Mouse (Mus musculus) lung, adult 2 months (tissue): Measurements from ENCODE around the gene Gm45799. TPM values are rescaled to one million over a fixed set of nuclear protein-coding genes. Genes with fewer than 3 reads are reported as not detected.

ENCODE experiments used
- DNase-seq: peaks from one replicate; pipeline ENCODE4 v3.0.0; 2022
- H3K4me1 ChIP-seq: fragments of 200-500 bp; 2 replicates; pipeline ENCODE4 v1.6.1; 2011; ENCODE audit warnings: low read length; ENCODE audit not compliant: control insufficient read depth, insufficient read depth
- H3K4me3 ChIP-seq: fragments of 200-500 bp; replicated peaks from 2 replicates; pipeline ENCODE3; 2011; ENCODE audit warnings: low read depth, mild to moderate bottlenecking, control low read depth, low read length; ENCODE audit errors: extremely low read depth
- CTCF ChIP-seq: fragments of 200-500 bp; IDR thresholded peaks from 2 replicates; pipeline ENCODE4 v1.5.1; 2011; ENCODE audit warnings: mild to moderate bottlenecking, low read length, control low read depth; ENCODE audit not compliant: insufficient read depth
- POLR2A ChIP-seq: fragments of 200-500 bp; IDR thresholded peaks from 2 replicates; pipeline ENCODE4 v1.6.1; 2011; ENCODE audit warnings: low read depth, mild to moderate bottlenecking, control low read depth, low read length, borderline replicate concordance; ENCODE audit errors: extremely low read depth
- WGBS: fragments of 180-500 bp; shearing (Covaris S2); methylation state at CpG from one replicate; pipeline ENCODE4 v1.1.7; 2018; 5-methylcytosine and 5-hydroxymethylcytosine counted together
- polyA plus RNA-seq: library from polyadenylated mRNA; depleted of rRNA; stranded (reverse); fragments of >200 nt; gene quantifications from 2 replicates; pipeline ENCODE4 v1.2.3, GENCODE M21; 2012

Gm45799 gene
- polyA plus RNA-seq, 1 experiment = 243 TPM

DNA sequence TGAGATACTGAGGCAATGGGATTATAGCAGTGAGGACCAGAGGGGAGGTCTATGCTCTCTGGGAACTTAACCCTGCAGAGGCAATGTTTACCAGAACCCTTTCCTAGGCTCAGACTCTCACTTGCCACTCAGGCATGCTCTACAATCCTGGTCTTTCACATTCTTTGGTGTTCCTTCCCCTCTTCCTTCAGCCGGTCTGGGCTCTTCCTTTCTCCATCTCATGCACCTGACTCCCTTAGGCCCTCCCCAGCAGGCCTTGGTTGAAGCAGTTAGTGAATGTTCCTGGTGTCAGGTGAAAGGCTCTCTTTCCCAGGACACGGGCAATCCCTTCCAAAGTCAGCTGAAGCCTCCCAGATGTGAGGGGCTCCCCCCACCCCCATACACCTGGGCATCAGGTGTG is 596 bp upstream of the Gm45799 start, which contains the start of gene Timm10b:
Gene Timm10b (plus strand): TSS at position 301 of the 400 bp plus-strand sequence.
- TF ChIP-seq CTCF = no peak
- TF ChIP-seq POLR2A = no peak
- H3K4me1 ChIP-seq = peaks cover 7% of the 10 kb centered on the region
- peak within 1 kb of the TSS; percentile 95 for H3K4me3 ChIP-seq
- 0% methylated on average over 2 of the region's 2 CpGs for WGBS
- DNase-seq = no peak

DNA sequence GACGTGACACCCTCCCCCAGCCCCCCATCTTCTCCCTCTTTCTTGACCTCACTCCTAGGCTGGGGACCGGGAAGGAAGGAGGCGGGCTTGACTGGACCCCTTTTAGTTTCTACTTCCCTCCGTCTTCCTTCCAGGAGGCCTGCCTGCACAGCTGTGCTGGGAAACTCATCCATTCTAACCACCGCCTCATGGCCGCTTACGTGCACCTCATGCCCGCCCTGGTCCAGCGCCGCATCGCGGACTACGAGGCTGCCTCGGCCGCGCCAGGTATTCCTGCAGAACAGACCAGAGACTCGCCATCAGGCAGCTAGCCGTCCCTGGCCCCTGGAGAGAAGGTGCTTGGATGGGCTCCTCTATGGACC is 523 bp downstream of the Gm45799 start:
- DNase-seq = peak; percentile 35
- TF ChIP-seq POLR2A (no peak), CTCF (no peak)
- WGBS = under 1% methylated on average over 18 of the region's 18 CpGs
- Histone ChIP-seq H3K4me1 (peaks cover 7% of the 10 kb centered on the region), H3K4me3 (peak overlapping the region; percentile 91)

DNA sequence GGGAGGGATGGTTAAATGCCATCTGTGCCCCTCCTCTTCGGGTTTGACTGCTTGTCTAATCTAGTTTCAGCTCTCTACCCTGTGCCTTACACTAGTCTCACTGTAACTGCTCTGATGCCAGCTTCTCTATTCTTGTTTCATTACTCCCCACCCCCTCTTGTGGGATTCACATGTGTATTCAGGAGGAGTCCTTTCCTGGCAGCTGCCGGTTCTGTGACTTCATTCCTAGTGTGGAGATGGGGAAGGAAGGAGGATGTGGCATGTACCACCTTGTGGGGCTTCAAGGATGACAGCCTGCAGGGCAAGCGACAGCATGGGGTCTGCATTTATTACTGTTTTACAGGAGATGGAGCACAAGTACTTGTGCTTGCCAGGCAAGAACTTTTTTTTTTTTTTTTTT is 1.6 kb downstream of the Gm45799 start:
- DNase-seq = no peak
- H3K4me1 ChIP-seq = peaks cover 7% of the 10 kb centered on the region
- TF ChIP-seq CTCF (no peak), POLR2A (no peak)
- WGBS = 35% methylated on average over 3 of the region's 3 CpGs
- H3K4me3 ChIP-seq = no peak overlapping the region

DNA sequence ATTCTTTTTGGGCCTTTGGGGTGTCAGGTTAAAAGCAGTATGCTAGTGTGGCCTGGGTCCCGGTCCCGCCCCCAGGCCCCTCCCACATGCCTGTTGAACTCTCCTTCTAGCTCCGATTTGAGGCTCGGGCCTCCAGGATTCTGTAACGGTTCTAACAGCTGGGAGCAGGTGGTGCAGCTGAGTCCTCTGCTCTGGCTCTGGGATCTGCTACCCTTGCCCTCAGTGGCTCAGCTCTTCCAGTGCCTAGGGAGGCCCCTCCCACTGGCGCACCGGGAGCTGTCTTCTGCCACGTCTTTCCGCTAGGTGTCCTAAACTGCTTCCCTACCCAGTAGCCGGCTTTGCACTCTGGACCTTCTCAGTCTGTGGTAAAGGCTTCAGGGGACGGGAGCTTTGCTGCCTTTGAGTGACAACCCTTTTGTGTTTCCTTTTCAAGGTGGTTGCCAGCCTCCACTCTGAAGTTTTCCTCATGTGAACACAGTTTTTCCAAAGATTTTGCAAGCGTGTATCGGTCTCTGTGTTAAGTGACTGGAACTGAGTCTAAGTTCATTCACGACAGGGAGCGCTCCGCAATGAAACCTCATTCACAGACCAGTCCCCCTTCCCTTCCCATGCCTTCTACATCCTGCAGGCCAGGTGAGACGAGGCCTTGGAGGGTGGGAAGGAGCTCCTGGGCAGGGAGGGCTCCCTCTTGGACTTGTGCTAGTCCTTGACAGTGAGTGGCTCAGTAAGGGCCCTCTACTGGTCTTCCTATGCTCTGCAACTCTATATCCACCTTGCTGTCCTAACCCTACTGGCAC is 10.5 kb downstream of the Gm45799 start, which contains the start of gene Dnhd1:
Gene Dnhd1 (plus strand): TSS at position 189 of the 797 bp plus-strand sequence.
- H3K4me3 ChIP-seq = peak within 1 kb of the TSS; percentile 57
- peak; percentile 77 for DNase-seq
- H3K4me1 ChIP-seq = no peaks in the 10 kb centered on the region; the same call in 1 of the 2 replicates
- WGBS = under 1% methylated on average over 17 of the region's 17 CpGs
- no peak; the same call in 1 of the 2 replicates for TF ChIP-seq POLR2A
- TF ChIP-seq CTCF = peak; percentile 67

DNA sequence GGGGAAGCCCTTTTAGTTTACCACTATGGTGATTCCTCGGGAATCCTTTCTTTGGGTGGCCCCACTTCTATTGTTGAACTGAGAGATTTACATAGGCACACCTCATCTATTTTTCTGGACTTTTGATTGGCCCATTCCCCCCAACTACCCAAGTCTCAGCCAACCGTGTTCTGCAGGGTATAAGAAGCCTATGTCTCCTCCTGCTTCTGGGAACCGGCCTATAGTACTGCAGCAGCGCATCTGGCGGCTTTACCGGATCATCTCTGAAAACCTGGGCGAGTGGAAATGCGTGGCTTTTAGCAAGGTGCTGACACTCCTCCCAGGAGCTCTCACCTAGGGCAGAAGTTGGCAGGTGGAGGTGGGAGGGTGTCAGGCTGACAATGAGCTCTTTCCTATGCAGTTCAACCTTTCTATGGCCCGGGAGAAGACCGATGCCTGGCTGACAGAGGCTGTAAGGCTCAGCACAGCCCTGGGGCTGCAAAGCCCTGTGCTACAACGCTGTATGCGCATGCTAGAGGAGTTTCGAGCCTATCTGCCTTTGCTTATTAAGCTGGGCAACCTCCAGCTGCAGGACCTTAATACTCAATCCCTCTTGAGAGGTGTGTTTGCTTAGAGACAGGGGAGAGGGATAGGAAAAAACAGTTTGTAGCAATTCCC is 45.3 kb downstream of the Gm45799 start:
- no peaks in the 10 kb centered on the region for H3K4me1 ChIP-seq
- H3K4me3 ChIP-seq = no peak overlapping the region
- WGBS = 28% methylated on average over 13 of the region's 13 CpGs
- DNase-seq = no peak
- TF ChIP-seq POLR2A = no peak
- no peak for TF ChIP-seq CTCF

DNA sequence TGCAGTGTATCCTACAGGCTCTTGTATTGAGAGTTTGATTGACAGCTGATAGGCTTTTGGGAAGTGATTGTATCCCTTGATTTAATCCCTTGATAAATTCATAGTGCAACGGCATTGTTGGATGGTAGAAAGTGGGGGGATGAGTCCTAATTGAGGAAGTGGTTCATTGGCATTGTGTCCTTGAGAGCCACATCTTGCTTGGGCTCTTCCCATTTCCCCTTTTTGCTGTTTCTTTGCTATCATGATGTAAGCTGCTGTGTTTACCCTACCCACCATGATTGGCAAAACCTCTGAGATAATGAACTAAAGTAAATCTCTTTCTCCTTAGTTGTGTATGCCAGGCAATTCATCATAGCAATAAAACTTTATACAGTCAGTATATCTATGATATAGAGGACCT is 50.5 kb downstream of the Gm45799 start:
- WGBS = 52% methylated on average over 1 of the region's 1 CpGs
- H3K4me3 ChIP-seq = no peak overlapping the region
- TF ChIP-seq CTCF = no peak
- TF ChIP-seq POLR2A = no peak
- H3K4me1 ChIP-seq = no peaks in the 10 kb centered on the region
- DNase-seq = no peak

DNA sequence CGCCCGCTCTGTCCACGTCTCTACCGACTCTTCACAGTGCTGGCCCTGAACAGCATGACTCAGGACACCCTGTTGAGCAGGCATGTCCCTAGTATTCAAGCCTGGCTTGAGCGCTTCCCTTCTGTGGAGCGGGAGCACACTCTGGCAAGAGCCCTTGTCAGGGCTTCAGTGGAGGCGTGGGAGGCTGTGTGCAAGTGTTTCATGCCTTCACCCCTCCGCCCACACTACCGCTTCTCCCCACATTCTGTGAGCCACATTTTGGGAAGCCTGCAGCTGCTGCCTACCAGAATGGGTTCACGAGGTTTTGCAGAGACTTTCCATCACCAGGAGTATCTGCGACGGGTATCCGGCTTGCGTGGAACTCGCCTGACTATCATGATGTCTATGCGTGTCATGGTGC is 62.8 kb downstream of the Gm45799 start:
- WGBS = 84% methylated on average over 16 of the region's 16 CpGs
- no peak overlapping the region for H3K4me3 ChIP-seq
- H3K4me1 ChIP-seq = no peaks in the 10 kb centered on the region
- no peak for DNase-seq
- TF ChIP-seq CTCF (no peak), POLR2A (no peak)

DNA sequence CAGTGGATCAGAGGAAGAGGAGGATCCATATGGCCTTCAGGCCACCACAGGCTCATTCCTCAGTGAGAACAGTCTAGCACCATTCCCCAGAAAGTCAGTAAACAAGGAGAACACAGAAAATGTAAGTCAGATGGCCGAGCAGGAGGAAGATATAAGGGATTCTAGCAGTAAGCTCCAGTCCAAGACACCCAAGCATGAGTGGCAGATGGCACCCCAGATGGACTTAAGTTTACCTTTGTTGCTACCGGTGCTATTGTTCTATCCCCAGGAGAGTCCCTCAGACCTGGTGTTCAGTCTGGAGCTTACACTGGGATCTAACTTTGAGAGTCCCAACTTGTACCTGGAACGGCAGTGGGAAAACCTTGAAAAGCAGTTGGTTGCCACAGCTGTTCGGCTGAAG is 63.5 kb downstream of the Gm45799 start:
- no peaks in the 10 kb centered on the region for H3K4me1 ChIP-seq
- 84% methylated on average over 4 of the region's 4 CpGs for WGBS
- no peak for DNase-seq
- TF ChIP-seq CTCF (no peak), POLR2A (no peak)
- H3K4me3 ChIP-seq = no peak overlapping the region

DNA sequence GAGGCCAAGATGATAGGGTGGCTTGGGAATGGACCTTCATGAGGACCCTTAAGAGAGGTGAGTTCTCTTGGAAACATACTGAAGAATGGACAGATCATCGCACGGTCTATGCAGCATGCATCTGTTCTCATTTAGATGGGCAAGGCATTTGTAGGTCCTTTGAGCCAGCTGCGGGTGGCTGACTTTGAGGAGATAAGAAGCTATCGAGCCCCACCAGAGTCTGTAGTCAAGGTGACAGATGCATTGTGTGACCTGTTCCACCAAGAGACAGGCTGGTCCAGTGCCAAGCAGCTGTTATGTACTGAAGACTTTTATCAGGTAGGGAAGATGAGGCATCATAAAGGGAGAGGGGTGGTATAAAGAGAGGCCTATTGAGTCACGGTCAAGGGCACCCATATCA is 68.4 kb downstream of the Gm45799 start:
- TF ChIP-seq POLR2A (no peak), CTCF (no peak)
- no peak for DNase-seq
- WGBS = 89% methylated on average over 5 of the region's 5 CpGs
- H3K4me3 ChIP-seq = no peak overlapping the region
- H3K4me1 ChIP-seq = no peaks in the 10 kb centered on the region

DNA sequence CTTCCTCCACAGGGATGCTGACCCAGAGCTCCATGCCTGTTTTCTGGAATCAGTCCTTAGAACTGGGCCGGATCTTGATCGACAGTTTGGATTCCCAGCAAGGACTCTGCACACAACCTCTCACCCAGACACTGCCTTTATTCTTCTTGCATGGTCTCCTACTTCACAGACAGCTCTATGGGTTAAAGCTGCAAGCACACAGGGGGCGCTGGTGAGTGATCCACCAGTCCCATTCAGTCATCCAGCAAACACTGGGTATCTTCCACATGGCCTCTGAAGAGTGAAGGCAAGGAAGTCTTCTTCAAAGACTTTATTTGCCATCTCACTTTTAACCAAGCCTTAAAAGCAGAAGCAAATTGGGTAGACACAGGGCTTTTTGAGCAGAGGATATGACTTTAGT is 75.0 kb downstream of the Gm45799 start:
- DNase-seq = no peak
- whole genome bisulfite sequencing = 50% methylated on average over 3 of the region's 3 CpGs
- TF ChIP-seq CTCF (peak; percentile 28; the same call in 1 of the 2 replicates), POLR2A (no peak)

More for the DNA sequence above, 75.0 kb downstream of the Gm45799 start:
- no peaks in the 10 kb centered on the region for H3K4me1 ChIP-seq
- no peak overlapping the region for H3K4me3 ChIP-seq
